Mouse (Mus musculus) erythroblast, adult 5-6 weeks (primary cell): ENCODE results near the gene Naxe. TPM values are rescaled to one million over a fixed set of nuclear protein-coding genes. Genes with fewer than 3 reads are reported as not detected.

Experiments
- ATAC-seq: replicated peaks from 2 replicates; pipeline ENCODE4 v1.8.0; 2016; ENCODE audit warnings: moderate number of reproducible peaks, mild to moderate bottlenecking, moderate TSS enrichment, inconsistent platforms; ENCODE audit not compliant: poor library complexity, low FRiP score, severe bottlenecking
- total RNA-seq, 2 experiments: library from RNA; stranded (forward) in 1 of 2; stranded (reverse) in 1 of 2; fragments of 150-400 nt in 1 of 2; fragments of 200-764, 138-1000 nt in 1 of 2; gene quantifications; 2 replicates each; pipeline versions ENCODE4 v1.2.3 to v1.2.4; 2015 to 2017; ENCODE audit warnings: low replicate concordance in 2 of 2

Gene Naxe
- total RNA-seq, 2 experiments from 2014 or later: 6.0 to 8.8 TPM

GRCm38 (mm10) chr3:88071783-88072182, 13.5 kb upstream of the Naxe start:
- ATAC-seq: peak; percentile 77

GRCm38 (mm10) chr3:88068386-88068785, 10.1 kb upstream of the Naxe start:
- no peak for ATAC-seq

GRCm38 (mm10) chr3:88057030-88057429, 1.3 kb downstream of the Naxe start:
- no peak for ATAC-seq

GRCm38 (mm10) chr3:88049532-88049931, 8.8 kb downstream of the Naxe start:
- no peak for ATAC-seq

- ATAC-seq: peak; percentile 99
These were observed 15.5 kb downstream of the Naxe start, which contains the start of gene Gpatch4 for GRCm38 (mm10) chr3:88042661-88043421. TSS of gene Gpatch4 (plus strand) at chr3:88043108.

- ATAC-seq: no peak
These were observed 22.6 kb downstream of the Naxe start for GRCm38 (mm10) chr3:88035561-88036293.

- no peak for ATAC-seq
These were observed 24.8 kb downstream of the Naxe start for GRCm38 (mm10) chr3:88033506-88033905.

GRCm38 (mm10) chr3:88030608-88031395, 27.5 kb downstream of the Naxe start:
- 0 out of 2 replicates have a peak, but pooled peaks have one; percentile 17 for ATAC-seq

GRCm38 (mm10) chr3:88027434-88028186, 30.7 kb downstream of the Naxe start, which contains the start of gene Hapln2:
TSS of gene Hapln2 (minus strand) at chr3:88027583.
- no peak for ATAC-seq

- ATAC-seq: no peak
These were observed 31.5 kb downstream of the Naxe start for GRCm38 (mm10) chr3:88026823-88027222.

GRCm38 (mm10) chr3:88023192-88024074, 34.9 kb downstream of the Naxe start:
- ATAC-seq: no peak

GRCm38 (mm10) chr3:88022322-88023191, 35.7 kb downstream of the Naxe start:
- peak; percentile 84 for ATAC-seq

GRCm38 (mm10) chr3:88010634-88011265, 47.5 kb downstream of the Naxe start:
- no peak for ATAC-seq
